Mouse (Mus musculus) fibroblast of lung, adult 2 months (primary cell): Measurements from ENCODE around the gene Selenom.

ENCODE experiments used
- DNase-seq: peaks from one replicate; pipeline ENCODE4 v3.0.0-alpha.2; 2011; ENCODE audit warnings: low read depth

Gene Selenom

DNA sequence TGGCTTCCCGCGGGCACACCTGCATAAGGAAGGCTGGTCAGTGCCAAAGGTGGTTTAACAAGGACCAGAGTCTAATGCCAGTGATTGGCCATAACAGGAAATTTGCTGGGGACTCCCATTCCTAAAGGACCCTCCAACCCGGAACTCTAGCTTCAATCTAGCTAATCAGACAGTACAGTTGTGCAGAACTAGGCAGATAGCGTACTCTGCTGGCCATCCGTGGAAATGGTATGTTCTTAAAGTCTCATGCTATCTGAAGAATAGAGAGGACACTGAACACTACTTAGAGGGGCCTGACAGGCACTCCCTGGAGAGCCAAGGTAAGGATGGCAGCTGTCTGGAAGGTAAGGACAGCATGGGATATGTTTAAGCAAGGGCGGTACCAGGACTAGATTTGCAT lies 17.1 kb downstream of the Selenom start:
- no peak for DNase-seq

GRCm38 (mm10) chr11:3532101-3532931 lies 17.8 kb downstream of the Selenom start:
- no peak for DNase-seq

- DNase-seq: no peak
Observed at GRCm38 (mm10) chr11:3533406-3533932, 19.0 kb downstream of the Selenom start.

DNA sequence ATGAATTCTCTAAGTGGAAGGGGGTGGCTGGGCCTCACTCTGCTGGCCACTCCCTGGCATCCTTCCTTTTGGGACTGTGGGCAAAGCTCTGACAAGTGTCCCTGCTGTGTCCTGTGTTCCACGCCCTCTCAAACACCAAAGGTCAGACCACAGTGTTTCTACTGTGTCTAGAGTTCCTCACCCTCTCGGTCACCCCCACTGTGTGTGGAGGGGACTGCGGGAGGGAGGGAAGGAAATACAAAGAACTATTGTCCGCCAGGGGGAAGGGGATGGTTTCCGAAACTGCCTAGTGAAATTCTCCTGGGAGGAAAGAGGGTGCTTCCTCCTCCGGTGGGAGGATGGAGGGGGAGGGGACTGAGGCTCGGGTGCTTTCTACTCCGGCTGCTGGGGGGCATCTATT lies 20.5 kb downstream of the Selenom start:
- no peak for DNase-seq

GRCm38 (mm10) chr11:3535406-3535986 lies 21.0 kb downstream of the Selenom start:
- DNase-seq: peak; percentile 71

GRCm38 (mm10) chr11:3536082-3536481 lies 21.6 kb downstream of the Selenom start:
- no peak for DNase-seq

DNA sequence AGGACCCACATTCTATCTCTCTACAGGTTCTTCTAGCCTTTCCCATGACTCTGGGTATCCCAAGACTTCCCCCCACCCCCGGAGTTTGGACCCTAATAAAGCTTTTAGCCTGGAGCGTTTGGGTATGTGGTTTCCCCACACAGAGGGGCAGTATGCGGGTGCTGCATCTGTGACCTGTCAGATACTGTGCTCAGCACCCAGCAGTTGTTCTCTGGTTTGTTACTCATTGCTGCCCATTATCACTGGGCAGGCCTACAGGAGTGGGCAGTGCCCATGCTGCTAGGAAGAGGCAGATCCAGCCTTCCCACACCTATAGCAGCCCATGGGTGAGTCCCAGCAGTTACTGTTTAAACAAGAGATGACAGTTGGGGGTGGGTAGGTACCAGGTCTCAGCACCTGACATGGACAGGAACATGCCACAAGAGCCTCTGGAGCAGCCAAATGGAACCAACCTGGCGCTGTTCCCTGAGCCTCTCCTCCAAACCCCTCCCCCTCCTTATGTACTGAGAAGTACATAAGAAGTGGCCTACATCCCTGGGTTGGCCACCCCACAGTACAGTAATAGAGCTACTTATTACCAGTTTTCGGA lies 22.4 kb downstream of the Selenom start:
- DNase-seq: no peak

- DNase-seq: no peak
Observed at GRCm38 (mm10) chr11:3537711-3538110, 23.2 kb downstream of the Selenom start.

DNA sequence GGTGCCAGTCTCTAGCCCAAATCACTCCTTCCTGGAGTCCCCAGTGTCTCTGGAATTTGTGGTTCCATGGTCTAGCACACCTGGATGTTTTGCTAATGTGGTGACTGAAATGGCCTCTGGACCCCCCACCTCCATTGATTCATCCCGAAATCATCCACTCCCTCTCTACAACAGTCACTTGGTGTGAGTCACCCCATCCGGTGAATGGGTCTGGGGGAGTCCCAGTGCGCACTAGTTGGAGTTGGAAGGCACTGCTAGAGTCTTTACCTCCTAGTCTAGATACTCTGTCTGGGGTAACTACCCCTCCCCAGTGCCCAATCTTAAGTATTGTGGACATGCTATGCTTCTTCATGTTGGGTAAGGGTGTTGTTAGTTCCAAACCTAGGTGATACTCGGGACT lies 23.9 kb downstream of the Selenom start:
- no peak for DNase-seq

- DNase-seq: peak; percentile 95
Observed at GRCm38 (mm10) chr11:3539111-3539825, 24.8 kb downstream of the Selenom start.

DNA sequence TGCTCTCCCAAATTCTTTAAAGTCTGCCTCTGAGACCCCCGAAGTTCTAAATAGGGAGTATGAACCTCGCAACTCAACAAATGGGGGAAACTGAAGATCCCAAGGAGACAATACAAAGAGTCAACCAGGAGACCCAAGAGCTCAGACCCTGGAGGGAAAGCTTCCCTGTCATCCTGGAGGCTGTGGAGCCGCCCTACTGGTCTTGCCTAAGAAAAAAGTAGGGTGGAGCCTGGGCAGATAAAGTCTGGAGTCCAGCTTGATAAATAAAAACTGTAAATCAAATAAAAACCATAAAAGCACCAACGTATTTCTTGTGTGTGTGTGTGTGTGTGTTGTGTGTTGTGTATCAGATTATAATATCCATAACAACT lies 25.3 kb downstream of the Selenom start:
- DNase-seq: no peak

- DNase-seq: no peak
Observed at GRCm38 (mm10) chr11:3540451-3541085, 26.1 kb downstream of the Selenom start, which contains the start of gene Smtn. Gene Smtn, minus strand, starts transcription at chr11:3540612.

GRCm38 (mm10) chr11:3541932-3542331 lies 27.4 kb downstream of the Selenom start:
- no peak for DNase-seq

- peak; percentile 88 for DNase-seq
Observed at GRCm38 (mm10) chr11:3543001-3543400, 28.5 kb downstream of the Selenom start.

GRCm38 (mm10) chr11:3544409-3544808 lies 29.9 kb downstream of the Selenom start:
- DNase-seq: no peak

DNA sequence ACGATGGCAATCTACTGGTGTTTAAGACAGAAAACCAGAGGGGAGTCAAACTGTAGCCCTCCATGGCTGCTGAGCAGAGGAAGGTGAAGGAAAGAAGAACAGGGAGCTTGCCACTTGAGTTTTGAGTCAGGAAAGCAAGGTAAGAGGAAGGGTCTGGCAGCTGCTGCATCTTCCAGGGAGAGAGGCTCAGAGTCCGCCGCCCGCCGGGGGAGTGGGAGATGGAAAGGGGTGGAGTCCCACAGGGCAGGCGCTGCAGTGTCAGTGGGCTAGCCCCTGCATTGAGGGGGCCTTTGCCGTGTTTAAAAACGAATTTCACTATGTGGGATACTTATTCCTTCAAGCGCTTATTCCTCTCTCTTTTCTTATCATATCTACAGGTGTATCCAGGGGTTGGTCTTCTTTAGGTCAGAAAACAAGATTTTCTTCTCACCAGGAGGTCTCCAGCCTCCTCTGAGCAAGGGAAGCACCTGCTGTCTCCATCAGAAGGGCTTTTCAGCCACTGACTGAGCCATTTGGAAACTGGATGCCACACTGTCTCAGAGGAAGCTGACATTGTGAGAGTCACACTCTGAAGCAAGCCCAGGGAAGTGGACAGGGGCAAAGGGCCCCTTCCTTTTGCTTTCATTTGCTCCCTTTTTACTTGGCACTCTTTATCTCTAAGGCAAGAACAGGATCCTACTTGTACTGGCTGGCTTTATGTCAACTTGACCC lies 31.2 kb downstream of the Selenom start:
- no peak for DNase-seq

DNA sequence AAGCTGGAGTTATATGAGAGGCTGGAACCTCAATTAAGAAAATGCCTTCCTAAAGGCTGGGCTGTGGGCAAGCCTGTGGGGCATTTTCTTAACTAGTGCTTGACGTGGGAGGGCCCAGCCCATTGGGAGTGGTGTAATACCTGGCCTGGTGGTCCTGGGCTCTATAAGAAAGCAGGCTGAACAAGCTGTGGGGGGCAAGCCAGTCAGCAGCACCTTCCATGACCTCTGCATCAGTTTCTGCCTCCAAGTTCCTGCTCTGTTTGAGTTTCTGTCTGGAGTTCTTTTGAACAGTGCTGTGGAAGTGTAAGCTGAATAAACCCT lies 31.7 kb downstream of the Selenom start:
- DNase-seq: no peak

DNA sequence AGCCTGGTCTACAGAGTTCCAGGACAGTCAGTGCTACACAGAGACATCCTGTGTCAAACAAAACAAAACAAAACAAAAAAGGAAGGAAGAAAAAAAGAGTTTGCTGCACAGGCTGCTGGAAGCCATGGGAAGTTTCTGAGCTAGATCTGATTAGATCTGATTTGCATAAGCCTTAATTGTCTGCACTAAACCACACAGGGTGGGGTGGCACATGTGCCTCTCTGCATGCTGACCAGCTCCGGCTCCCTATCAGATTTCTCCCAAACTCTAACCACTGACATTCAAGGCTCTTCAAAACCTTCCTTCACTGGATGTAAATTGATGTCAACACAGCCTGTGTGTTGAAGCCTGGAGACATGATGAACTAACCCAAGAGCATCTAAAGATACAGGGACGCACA lies 32.6 kb downstream of the Selenom start:
- no peak for DNase-seq

GRCm38 (mm10) chr11:3547969-3548368 lies 33.5 kb downstream of the Selenom start:
- no peak for DNase-seq

DNA sequence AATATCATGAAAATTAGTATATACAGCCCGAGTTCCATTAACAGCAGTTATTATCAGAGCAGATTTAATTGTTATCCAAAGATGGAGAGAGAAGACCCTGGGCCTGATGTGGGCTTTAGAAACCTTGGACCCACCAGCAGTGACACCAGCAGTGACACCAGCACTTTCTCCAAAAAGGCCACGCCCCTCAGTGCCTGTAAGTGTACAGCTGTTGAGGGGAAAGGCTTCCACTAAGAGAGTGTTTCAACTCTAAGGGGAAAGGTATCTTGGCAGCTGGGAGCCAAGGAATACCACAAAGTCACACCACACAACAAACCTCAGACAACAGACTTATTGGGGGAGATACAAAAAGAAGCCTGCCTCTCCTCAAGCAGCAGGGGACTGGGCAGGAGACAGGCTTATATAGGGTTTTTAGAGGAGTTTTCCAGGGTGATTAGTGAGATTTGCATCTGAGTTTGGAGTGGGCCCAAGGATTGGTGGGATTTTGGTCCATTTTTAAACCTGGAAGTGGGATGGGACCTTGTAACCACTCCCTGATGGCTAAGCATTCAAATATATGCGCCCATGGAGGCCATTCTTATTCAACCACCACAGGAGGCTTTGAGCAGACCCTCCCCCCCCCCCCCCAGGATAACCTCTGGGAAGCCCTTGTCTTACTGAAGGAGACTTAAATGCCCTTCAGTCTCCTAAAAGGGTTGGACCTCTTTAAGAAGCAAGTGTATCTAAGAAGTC lies 34.2 kb downstream of the Selenom start:
- DNase-seq: no peak

DNA sequence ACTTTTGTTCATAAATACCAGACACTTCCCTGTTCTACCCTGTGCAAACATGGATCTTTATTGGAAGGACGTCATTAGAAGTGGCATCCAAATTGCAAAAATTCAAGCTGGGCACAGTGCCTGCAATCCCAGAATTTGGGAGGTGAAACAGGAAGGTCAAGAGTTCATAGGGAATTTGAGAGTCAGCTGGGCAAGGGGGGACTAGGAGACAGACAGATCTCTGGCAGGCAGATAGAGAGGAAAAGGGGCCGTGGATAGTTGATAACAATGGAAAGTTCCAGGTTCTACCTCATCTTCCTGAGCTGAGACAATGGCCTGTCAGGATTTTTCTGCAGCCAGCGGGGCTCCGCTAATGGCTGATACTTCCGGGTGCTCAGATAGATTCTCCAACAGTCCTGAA lies 35.3 kb downstream of the Selenom start:
- DNase-seq: no peak
